Mouse (Mus musculus): ENCODE measurements around the gene Ccm2l.

GRCm38 (mm10) chr2:153108313-153109264, 42.8 kb downstream of the Ccm2l start, which contains the start of gene Hck:
- TF ChIP-seq CTCF (IDR thresholded peaks at IDR 0.05) = no peak
- peak; percentile 51 for TF ChIP-seq EP300 (IDR thresholded peaks at IDR 0.05)

All from lung, postnatal 0 days (tissue).